In the genomic region with DNA sequence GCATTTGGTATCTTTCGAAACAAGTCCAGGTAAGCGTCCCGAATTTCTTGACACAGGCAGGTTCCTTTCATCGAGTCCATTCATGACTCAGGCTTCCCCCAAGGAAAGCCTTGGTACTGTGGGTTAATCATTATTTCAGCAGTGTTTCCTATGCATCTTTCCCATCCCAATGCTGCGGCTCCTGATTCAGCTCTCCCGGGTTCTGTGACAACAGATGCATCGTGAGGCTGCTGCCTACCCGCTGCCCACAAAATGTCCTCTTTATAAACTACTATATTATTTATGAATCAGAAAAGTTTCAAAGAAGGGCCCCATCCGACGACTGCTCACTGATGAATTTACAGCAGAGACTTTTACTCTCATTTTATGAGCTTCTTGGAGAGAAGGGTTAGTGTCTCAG, we compare ENCODE assay signal across 22 mouse cellular contexts.
"Had no signal": no experiment of that assay in that cellular context is flagged by ENCODE, and none has a peak within 500 bp of the region (broad histone marks: within the 10 kb centered on the region; RNA-seq: fewer than 3 reads in every experiment).

No protein-coding gene starts in this region.

- H3K36me3 ChIP-seq: heart, embryonic 10.5 days; heart, embryonic 12.5 days; hindbrain, embryonic 10.5 days; hindbrain, embryonic 12.5 days; intestine, embryonic 15.5 days; limb, embryonic 10.5 days; limb, embryonic 12.5 days; liver, embryonic 13.5 days had no signal

- H3K27ac ChIP-seq: gastrocnemius, adult 2 months; heart, embryonic 10.5 days; hindbrain, embryonic 10.5 days; hindbrain, embryonic 12.5 days; hindbrain, embryonic 14.5 days; intestine, embryonic 15.5 days; layer of hippocampus, adult 2 months; limb, embryonic 10.5 days; limb, embryonic 12.5 days; liver, embryonic 13.5 days had no signal

- H3K4me1 ChIP-seq: hindbrain, embryonic 12.5 days; intestine, embryonic 15.5 days; liver, embryonic 13.5 days had no signal

- H3K27me3 ChIP-seq: liver, embryonic 13.5 days had no signal

- H3K9me3 ChIP-seq: heart, embryonic 10.5 days; heart, embryonic 12.5 days; hindbrain, embryonic 10.5 days; hindbrain, embryonic 12.5 days; intestine, embryonic 15.5 days; limb, embryonic 10.5 days; limb, embryonic 12.5 days; liver, embryonic 13.5 days had no signal

- H3K4me3 ChIP-seq: gastrocnemius, adult 2 months; heart, embryonic 10.5 days; heart, embryonic 12.5 days; hindbrain, embryonic 10.5 days; hindbrain, embryonic 12.5 days; intestine, embryonic 15.5 days; layer of hippocampus, adult 2 months; limb, embryonic 10.5 days; limb, embryonic 12.5 days; liver, embryonic 13.5 days had no signal

- DNase-seq: gastrocnemius, adult 2 months; gastrocnemius, postnatal 10 days; gastrocnemius, postnatal 25 days; heart, adult 18-20 months; heart, postnatal 10 days; heart, postnatal 4 days; kidney, adult 18-20 months; kidney, adult 8-10 months; kidney, postnatal 10 days; kidney, postnatal 25 days; kidney, postnatal 4 days; liver; liver, embryonic 13.5 days had no signal
